Mouse (Mus musculus) stomach, postnatal 0 days (tissue): ENCODE measurements at regions not wholly inside any gene's neighbourhood (a gene's known extent, or its start where the extent isn't known, plus 50 kb on each side); places are given as distances from the start of the nearest gene placed in this dataset.

Experiments
- CTCF ChIP-seq: IDR thresholded peaks from 2 replicates; pipeline ENCODE4 v1.5.1; 2016; ENCODE audit warnings: antibody characterized with exemption, low read depth, mild to moderate bottlenecking, moderate library complexity
- EP300 ChIP-seq: optimal IDR thresholded peaks from 2 replicates; pipeline ENCODE3; 2016; ENCODE audit warnings: antibody characterized with exemption

- TF ChIP-seq CTCF = no peak
- no peak for TF ChIP-seq EP300
Observed at GRCm38 (mm10) chr4:67626641-67627040, 799.3 kb downstream of the Tlr4 start.
